Mouse (Mus musculus): ENCODE results near the gene Olfr205.
"Not testable (repeated sequence)": the region's sequence is repeated elsewhere in the genome, so short reads cannot be mapped to it uniquely, and the experiment has no call there.

The Olfr205 gene

GRCm38 (mm10) chr16:59331038-59331437 lies at the start of gene Olfr205:
Gene Olfr205, minus strand, starts transcription at chr16:59331138.
- no peak for DNase-seq (ENCODE audit: low read depth)

GRCm38 (mm10) chr16:59363893-59364292 lies 33.0 kb upstream of the Olfr205 start, which contains the start of gene Olfr209:
Gene Olfr209, minus strand, starts transcription at chr16:59363993.
- no peak for DNase-seq (ENCODE audit: low read depth)

DNA sequence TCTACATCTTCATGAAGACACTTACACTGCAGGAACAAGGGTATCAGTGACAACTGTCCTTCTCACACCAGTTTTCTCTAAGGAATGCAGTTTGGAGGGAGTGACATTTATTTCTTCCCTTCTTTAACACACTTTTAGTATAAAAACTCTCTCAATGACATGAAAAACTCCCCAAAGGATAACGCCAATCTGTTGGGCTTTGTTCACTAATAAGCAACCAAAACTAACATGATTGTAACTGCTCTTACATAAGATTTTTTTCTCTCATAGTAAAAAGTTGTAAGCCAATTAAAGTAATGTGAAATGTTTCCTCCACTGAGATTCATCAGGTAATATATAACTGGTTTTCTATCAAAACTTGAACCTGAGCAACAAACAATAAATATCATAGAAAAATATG lies 18.2 kb upstream of the Olfr205 start, which contains the start of gene Olfr206:
TSS of gene Olfr206 (minus strand) at position 101 of the 400 bp plus-strand sequence.
- DNase-seq (ENCODE audit: low read depth): no peak

- DNase-seq (ENCODE audit: low read depth): not testable (repeated sequence)
Measured at GRCm38 (mm10) chr16:59323262-59323661, 7.7 kb downstream of the Olfr205 start.

DNA sequence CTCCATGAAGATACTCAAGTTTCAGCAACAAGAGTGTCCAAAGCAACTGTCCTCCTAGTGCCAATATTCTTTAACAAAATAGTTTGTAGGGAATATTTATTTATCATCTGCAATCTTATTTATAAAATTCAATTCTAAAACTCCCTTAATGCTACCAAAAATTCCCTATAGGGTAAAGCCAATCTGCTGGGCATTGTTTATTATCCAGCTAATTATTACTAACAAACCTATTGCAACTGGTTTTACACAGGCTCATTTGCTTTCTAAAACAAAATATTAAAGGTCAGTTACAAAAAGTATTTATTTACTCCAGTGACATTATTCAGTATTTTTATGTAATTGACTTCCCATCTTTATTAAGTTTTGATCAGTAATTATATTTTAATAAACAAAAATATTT lies 12.8 kb downstream of the Olfr205 start, which contains the start of gene Olfr204:
TSS of gene Olfr204 (minus strand) at position 101 of the 400 bp plus-strand sequence.
- DNase-seq (ENCODE audit: low read depth): no peak

GRCm38 (mm10) chr16:59298581-59298980 lies 32.4 kb downstream of the Olfr205 start, which contains the start of gene Olfr203:
Gene Olfr203, plus strand, starts transcription at chr16:59298881.
- no peak for DNase-seq (ENCODE audit: low read depth)

- not testable (repeated sequence) for DNase-seq (ENCODE audit: low read depth)
Measured at GRCm38 (mm10) chr16:59287576-59287975, 43.4 kb downstream of the Olfr205 start.

DNA sequence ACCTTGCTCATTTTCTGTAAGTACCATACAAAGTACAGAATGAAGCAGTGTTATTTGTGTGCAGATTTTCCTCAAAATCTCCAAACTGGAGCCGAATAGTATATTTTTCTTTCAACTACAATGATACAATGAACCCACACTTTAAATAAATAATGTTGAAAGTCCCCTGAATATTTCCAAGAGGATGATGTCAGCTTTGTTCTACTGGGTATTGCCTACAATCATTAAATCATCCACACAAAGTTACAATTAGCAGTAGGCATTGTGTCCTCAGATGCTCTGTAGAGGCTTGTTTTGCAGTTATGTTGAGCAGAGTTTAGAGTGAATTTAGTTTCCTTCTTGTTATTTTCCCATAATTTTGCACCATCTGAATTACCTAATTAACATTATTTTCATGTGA lies 44.2 kb downstream of the Olfr205 start, which contains the start of gene Olfr202:
TSS of gene Olfr202 (minus strand) at position 101 of the 400 bp plus-strand sequence.
- DNase-seq (ENCODE audit: low read depth): no peak

GRCm38 (mm10) chr16:59283476-59283875 lies 47.5 kb downstream of the Olfr205 start:
- no peak for DNase-seq (ENCODE audit: low read depth)

GRCm38 (mm10) chr16:59280542-59280941 lies 50.4 kb downstream of the Olfr205 start:
- peak; percentile 21 for DNase-seq (ENCODE audit: low read depth)
